Mouse (Mus musculus): Measurements from ENCODE around the gene Nck2.
"Not testable (repeated sequence)": the region's sequence is repeated elsewhere in the genome, so short reads cannot be mapped to it uniquely, and the experiment has no call there.

Gene Nck2

GRCm38 (mm10) chr1:43501920-43502791, 57.8 kb downstream of the Nck2 start:
- no peak for DNase-seq (ENCODE audit: inconsistent ontology term)

GRCm38 (mm10) chr1:43502792-43503146, 58.4 kb downstream of the Nck2 start:
- DNase-seq (ENCODE audit: inconsistent ontology term) = no peak

DNA sequence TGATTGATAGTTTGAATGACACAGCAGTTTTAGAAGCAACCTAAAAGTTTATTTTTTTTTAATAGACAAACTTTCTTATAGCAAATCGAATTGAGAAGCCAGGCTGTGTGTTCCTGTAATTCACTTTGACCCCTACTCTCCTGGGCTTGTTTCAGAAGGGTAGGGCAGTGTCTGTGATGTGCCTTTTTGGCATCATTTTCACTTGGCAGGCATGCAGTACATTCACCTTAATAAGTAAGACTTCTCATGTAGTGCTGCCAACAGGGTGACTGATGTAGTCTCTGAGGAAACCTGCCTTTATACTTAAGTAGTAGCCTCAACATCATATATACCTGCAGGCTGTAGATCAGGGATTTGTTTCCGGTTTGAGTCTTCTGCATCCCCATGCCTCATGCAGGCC, 58.9 kb downstream of the Nck2 start:
- DNase-seq (ENCODE audit: inconsistent ontology term) = peak; percentile 27

GRCm38 (mm10) chr1:43503676-43504075, 59.3 kb downstream of the Nck2 start:
- no peak for DNase-seq (ENCODE audit: inconsistent ontology term)

DNA sequence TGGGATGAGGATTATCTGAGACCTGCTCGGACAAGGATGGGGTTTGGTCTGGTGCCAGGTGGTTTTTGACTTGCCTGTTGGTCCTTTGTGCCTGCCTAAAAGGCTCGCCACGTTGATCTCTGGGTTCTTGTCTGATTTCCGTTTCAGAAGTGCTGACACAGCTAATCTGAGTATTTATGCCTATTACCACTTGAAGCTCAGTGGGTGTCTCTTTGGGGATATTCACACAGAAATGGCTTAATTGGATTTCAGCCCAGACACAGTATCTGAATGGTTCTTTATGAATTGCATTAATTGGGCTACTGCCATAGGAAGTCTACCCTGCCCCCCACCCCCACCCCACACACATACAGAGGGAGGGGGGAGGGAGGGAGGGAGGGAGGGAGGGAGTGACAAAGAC, 59.9 kb downstream of the Nck2 start:
- peak; percentile 81 for DNase-seq (ENCODE audit: inconsistent ontology term)

DNA sequence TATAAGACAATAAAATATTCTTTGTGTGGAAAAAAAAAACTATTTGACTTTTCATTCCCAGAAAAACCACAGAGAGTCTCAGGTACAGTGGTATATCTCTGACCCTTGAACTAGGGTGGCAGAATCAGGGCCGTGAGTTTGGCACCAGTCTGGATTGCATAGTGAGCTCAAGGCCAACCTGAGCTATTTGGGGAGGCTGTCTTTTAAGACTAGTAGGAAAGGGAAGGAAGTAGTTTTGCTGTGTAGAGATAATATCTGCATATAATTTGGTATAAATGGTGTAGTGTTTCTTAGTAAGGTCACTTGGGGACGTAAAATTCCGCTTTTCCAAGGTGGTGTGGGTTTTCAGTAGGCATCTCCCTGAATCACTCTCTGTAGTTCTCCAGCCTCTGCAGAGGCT, 62.3 kb downstream of the Nck2 start:
- no peak for DNase-seq (ENCODE audit: inconsistent ontology term)

DNA sequence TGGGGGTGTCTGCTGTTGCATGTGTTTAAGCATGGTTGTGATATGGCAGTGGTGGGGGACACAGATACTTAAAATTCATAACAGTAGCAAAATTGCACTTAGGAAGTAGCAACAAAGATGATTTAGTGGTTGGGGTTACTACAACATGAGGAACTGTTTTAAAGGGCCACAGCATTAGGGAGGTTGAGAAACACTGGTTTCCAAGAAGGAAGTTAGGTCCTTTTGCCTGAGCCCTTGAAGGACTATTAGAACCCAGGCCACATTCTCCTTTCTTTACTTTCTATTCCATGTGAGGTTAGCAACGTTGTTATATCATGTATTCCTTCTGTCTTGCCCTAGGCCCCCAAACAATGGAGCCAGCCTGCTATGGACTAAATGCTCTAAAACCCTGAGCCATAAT, 63.4 kb downstream of the Nck2 start:
- no peak for DNase-seq (ENCODE audit: inconsistent ontology term)

GRCm38 (mm10) chr1:43511256-43511655, 66.9 kb downstream of the Nck2 start:
- no peak for DNase-seq (ENCODE audit: inconsistent ontology term)

DNA sequence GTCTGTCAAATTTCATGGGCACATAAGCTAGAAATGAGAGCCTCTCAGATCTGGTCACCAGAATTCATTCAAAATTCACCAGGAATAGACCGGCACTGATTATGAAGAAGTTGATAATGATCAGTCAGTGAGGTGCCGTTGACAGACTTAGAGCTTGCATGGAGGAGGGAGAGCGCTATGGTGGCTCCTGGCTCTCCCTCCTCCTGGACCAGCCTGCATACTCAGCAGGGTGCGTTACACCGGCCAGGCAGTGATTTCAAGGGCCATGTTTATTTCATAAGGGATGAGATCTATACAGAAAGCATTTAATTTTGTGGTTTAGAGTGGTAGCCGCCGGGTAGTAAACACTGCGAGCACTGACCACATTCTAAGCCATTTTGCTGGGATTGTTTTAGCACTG, 67.3 kb downstream of the Nck2 start:
- DNase-seq (ENCODE audit: inconsistent ontology term) = no peak

DNA sequence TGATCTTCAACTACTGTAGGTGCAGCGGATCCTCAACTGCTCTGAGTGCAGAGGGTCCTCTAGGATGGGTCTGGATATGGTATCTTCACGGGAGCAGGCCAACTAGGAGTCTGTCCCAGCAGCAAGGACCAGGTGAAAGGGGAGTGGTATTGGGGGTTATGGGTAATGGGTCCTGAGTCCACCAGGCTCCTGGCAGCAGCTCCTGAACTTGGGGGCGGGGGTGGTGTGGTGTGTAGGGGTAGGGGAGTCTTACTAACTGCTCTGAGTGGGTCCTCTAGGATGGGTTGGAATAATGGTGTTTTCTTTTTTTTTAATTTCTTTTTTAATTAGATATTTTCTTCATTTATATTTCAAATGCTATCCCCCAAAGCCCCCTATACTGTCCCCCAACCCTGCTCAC, 73.0 kb downstream of the Nck2 start:
- no peak for DNase-seq (ENCODE audit: inconsistent ontology term)

DNA sequence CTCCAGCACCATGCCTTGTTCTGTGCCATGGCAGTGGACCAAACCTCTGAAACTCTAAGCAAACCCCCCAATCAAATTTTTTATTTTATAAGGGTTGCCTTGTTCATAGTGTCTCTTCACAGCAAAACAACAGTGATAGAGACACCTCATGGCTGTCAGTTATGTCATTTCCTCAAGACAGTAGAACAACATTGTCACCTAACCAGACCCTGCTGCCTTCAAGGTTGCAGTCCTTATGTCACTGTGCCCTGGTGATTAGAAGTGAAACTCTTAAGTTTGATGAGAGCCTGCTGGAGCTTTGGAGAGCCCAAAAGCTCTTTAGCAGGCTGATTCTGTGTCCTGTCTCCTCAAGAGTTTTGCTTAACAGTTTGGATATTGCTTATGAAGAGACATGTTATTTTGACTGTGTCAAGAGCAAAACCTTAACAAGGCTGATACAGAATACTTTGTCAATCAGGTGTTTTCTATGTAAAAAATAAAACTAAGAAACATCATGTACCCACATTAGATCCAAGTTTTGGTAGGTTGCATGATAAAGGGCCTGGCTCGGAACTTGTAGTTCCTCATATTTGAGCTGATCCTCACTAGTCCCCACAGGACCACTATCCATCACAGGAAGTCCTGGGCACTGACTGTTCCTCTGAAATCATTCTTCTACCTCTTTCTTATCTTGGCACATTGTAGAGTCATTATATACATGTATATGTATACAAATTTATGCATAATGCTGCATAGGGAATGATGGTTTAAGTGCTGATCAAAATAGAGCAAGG, 76.0 kb downstream of the Nck2 start:
- no peak for DNase-seq (ENCODE audit: inconsistent ontology term)

DNA sequence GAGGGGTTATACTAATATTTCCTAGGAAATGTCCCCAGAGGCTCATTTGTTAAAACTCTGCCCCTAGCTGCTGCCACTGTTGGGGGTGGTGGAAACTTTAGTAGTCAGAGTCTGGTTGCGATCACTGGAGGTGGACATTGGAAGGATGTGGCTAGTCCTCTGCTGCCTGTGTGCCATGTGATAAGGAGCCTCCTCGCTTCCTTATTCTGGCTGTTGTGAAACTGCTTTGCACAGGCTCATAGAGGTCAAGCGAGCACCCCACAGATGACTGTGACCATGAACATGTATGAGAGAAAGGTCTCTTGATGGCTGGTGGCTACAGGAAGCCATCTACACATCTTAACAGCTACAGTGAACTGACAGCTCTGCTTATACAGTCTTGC, 76.6 kb downstream of the Nck2 start:
- no peak for DNase-seq (ENCODE audit: inconsistent ontology term)

GRCm38 (mm10) chr1:43521512-43521911, 77.1 kb downstream of the Nck2 start:
- no peak for DNase-seq (ENCODE audit: inconsistent ontology term)

- DNase-seq (ENCODE audit: inconsistent ontology term) = no peak
These were observed 77.6 kb downstream of the Nck2 start for GRCm38 (mm10) chr1:43521950-43522349.

DNA sequence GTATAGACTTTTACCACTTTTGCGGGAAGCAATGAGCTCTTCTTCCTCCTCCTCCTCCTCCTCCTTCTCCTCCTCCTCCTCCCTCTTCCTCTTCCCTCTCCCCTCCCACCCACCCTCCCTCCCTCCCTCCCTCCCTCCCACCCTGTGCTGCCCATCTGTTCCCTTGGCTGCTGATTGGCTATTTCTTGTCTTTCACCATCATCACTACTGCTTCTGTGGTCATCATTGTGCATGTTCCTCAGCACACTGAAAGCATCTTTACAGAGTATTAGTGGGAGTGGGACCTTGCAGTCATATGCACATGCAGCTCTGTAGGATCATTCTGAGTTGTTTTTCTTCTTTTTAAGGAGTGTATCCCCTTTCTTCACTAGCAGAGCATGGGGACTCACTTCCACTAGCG, 78.6 kb downstream of the Nck2 start:
- no peak for DNase-seq (ENCODE audit: inconsistent ontology term)

GRCm38 (mm10) chr1:43524332-43524731, 80.0 kb downstream of the Nck2 start:
- no peak for DNase-seq (ENCODE audit: inconsistent ontology term)

DNA sequence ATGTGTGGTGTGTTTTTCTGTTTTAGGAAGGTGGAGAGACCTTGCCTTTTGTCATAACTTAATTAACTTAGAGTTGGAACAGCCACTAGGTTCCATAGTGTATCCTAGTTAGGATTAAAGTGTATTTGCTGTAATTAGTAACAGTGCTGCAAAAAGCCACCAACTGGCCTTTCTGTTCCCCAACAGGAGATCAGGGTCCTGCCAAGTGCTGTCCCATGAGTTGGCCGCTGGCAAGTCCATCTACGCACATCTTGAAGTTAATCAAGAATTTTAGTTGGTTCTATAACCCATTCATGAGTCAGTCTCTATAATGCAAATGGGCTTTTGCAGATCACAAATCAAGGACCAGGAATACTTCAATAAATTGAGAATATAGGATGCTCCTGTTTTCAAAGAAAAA, 83.9 kb downstream of the Nck2 start:
- no peak for DNase-seq (ENCODE audit: inconsistent ontology term)

DNA sequence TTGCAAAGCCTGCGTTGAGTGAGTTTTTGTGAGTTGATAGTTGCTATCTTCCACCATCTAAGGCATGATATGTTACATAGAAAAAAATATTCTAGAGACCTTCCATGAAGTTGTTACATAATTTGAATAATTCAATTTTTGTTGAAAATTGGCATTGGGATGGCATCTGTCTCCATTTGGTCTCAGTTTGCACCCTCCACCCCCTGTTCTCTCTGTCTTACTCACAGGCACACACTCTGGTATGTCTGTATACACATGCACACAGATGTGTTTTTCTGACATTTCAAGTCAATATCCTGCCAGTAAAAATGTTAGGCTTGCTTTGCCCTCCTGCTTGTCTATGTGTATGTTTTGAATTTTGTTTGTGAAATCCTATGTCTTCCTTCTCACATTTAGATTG, 84.7 kb downstream of the Nck2 start:
- no peak for DNase-seq (ENCODE audit: inconsistent ontology term)

DNA sequence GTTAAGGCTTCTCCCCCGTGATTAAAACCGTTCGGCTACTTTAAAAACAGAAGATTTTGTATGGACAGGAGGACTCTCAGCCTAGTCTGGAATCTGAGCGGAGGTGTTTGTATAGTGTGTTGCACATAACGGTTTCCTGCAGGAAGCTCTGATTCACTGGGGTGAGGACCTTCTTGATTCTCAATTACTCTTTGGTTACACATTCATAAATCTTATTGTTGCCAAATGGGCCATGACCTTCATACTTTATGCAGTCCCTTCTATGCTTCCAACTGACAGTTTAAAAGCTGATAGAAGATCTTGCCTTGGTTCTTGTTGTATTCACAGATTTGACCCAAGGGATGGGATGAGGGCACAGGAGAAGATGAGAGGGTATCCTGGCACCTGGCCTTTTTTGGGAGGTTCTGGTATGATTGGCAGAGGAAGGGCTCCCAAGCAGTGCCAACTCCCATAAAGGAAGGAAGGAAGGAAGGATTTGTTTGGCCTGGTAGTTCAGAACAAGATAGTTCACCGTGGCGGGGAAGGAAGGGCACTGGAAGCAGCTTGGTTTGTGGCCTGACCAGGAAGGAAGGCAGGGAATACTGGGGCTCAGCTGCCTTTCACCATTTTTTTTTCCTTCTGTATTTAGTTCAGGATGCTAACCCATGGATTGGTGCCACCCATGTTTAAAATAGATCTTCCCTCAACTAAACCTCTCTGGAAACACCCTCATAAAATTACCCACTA, 86.1 kb downstream of the Nck2 start:
- no peak for DNase-seq (ENCODE audit: inconsistent ontology term)

DNA sequence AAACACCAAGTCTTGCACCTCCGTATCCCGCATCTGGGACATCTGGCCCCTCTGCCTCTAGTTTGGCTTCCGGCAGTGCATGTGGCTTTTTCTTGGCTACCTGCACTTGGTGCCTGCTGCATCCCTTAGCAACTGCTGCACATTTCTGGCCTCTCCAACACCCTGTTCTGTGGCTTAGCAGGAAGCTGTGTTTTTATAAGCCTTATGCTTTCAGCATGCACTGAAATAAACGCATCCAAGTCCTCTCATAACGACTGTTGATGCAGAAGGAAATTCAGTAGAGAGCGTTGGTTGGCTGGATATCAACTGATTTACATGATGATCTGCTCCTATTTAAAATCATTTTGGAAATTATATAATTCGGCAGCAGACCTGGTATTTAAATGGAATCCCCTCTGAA, 86.9 kb downstream of the Nck2 start:
- no peak for DNase-seq (ENCODE audit: inconsistent ontology term)

DNA sequence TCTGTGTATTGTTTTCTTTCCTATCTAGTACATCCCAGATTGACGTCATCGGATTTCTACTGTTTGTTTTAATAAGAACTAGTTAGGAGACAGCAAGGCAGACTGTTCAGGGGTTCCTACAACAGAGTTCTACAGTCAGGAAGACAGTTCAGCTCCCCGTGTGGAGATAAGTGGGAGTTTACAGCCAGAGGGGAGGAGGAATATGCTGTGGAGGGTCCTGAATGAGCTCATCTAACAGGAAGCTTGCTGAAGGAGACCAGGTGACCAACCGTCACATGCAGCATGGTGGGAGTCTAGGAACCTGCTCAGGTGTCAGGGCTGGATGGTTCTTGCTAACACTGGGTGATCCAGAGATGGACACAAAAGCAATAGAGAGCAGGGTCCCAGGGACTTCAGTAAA, 87.9 kb downstream of the Nck2 start:
- no peak for DNase-seq (ENCODE audit: inconsistent ontology term)

DNA sequence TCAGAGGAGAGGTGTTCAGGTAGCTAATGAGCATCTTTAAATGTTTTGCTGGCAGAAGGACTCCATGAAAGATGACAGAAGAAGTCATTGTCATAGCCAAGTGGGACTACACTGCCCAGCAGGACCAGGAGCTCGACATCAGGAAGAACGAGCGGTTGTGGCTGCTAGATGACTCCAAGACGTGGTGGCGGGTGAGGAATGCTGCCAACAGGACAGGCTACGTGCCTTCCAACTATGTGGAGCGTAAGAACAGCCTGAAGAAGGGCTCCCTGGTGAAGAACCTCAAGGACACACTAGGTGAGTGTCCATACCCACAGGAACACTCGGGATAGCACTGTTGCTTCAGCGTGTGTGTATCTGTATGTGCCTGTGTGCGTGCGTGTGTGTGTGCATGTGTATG, 89.1 kb downstream of the Nck2 start:
- not testable (repeated sequence) for DNase-seq (ENCODE audit: inconsistent ontology term)
